Mouse (Mus musculus) MEL (cell line): ENCODE data around the gene Maea.

ENCODE experiments used
- CTCF ChIP-seq, 3 experiments: IDR thresholded peaks in 2 of 3; conservative IDR thresholded peaks in 1 of 3; 2 replicates each; pipeline ENCODE4 v1.5.1; 2011 to 2012; ENCODE audit warnings: low read length in 3 of 3, low read depth in 2 of 3, mild to moderate bottlenecking in 2 of 3, improper control_type of control experiment in 1 of 3, inconsistent platforms in 1 of 3, mixed read lengths in 1 of 3, moderate library complexity in 1 of 3; ENCODE audit not compliant: control insufficient read depth in 1 of 3, insufficient read depth in 1 of 3, poor library complexity in 1 of 3, severe bottlenecking in 1 of 3
- EP300 ChIP-seq, 2 experiments: IDR thresholded peaks; 2 replicates each; pipeline ENCODE4 v1.6.1; 2011; ENCODE audit warnings: improper control_type of control experiment in 2 of 2, low read length in 2 of 2, low read depth in 1 of 2, mild to moderate bottlenecking in 1 of 2
- POLR2A ChIP-seq, 2 experiments: IDR thresholded peaks; 2 replicates each; pipeline ENCODE4 v1.6.1; 2011 to 2012; ENCODE audit warnings: low read length in 2 of 2, mild to moderate bottlenecking in 2 of 2, control low read depth in 1 of 2, improper control_type of control experiment in 1 of 2, low read depth in 1 of 2, moderate library complexity in 1 of 2; ENCODE audit not compliant: control insufficient read depth in 1 of 2, insufficient read depth in 1 of 2, poor library complexity in 1 of 2

GRCm38 (mm10) chr5:33371137-33371536 is 35.8 kb downstream of the Maea start:
- TF ChIP-seq EP300 (IDR thresholded peaks at IDR 0.05; ENCODE audit: low read depth in 1 of 2, low read length in 2 of 2) (no peak), POLR2A (IDR thresholded peaks at IDR 0.05; ENCODE audit: control insufficient read depth in 1 of 2, insufficient read depth in 1 of 2, low read depth in 1 of 2, low read length in 2 of 2, poor library complexity in 1 of 2) (no peak), CTCF (IDR thresholded peaks at IDR 0.05 in 2 of 3, conservative IDR thresholded peaks at IDR 0.05 in 1 of 3; ENCODE audit: control insufficient read depth in 1 of 3, insufficient read depth in 1 of 3, low read depth in 2 of 3, low read length in 3 of 3, poor library complexity in 1 of 3, severe bottlenecking in 1 of 3) (peak; percentile 38 to 64 (median 58))
